Mouse (Mus musculus): Measurements from ENCODE around the gene Slc27a5. TPM values are rescaled to one million over a fixed set of nuclear protein-coding genes. Genes with fewer than 3 reads are reported as not detected.

The Slc27a5 gene
- total and polyA plus RNA-seq, 3 experiments: 0.04 TPM; not detected in 2

- H3K4me1 ChIP-seq (ENCODE audit: control insufficient read depth in 1 of 2, insufficient read depth in 2 of 2): peaks cover 0 to 16% of the 10 kb centered on the region in 2 experiments; a peak in 2 of 4 replicates
- no peaks in the 10 kb centered on the region for H3K79me2 ChIP-seq (replicated peaks; ENCODE audit: control insufficient read depth, extremely low read depth, insufficient read depth, poor library complexity, severe bottlenecking)
- H3K4me2 ChIP-seq (ENCODE audit: insufficient read depth, low read depth, poor library complexity, severe bottlenecking): no peak overlapping the region
- H3K36me3 ChIP-seq (replicated peaks in 1 of 2; ENCODE audit: control insufficient read depth in 1 of 2, insufficient read depth in 1 of 2, low read length in 1 of 2): peaks cover 0 to 21% of the 10 kb centered on the region in 2 experiments
- no peak overlapping the region for H3K27ac ChIP-seq (ENCODE audit: insufficient read depth, low read depth)
- dilution Hi-C loops (cut with MboI; ENCODE audit: extremely low pct_ligation_motif_present, extremely low pct_unique_long_range_greater_than_20kb, low sequenced_read_pairs) (no loop called here), in situ Hi-C loops (cut with MboI; ENCODE audit: low pct_ligation_motif_present, low pct_unique_long_range_greater_than_20kb, low sequenced_read_pairs) (loop anchor here (5.0 to 10.0 kb wide), 2 partner anchors 37 to 119 kb away; partner anchors contain the start of genes Rnf225 and Rps5)
- H3K4me3 ChIP-seq (replicated peaks in 1 of 3; ENCODE audit: low read depth in 2 of 3, low read length in 2 of 3, poor library complexity in 1 of 3): no peak overlapping the region
- H3K9me3 ChIP-seq (replicated peaks; ENCODE audit: low read length): peaks cover 10% of the 10 kb centered on the region
- no peak for DNase-seq (ENCODE audit: extremely low read depth)
- peaks cover 6% of the 10 kb centered on the region for H3K27me3 ChIP-seq (replicated peaks)
- no peak overlapping the region for H3K9ac ChIP-seq (ENCODE audit: insufficient read depth, low read depth)
- no peak for TF ChIP-seq RAD21 (IDR thresholded peaks at IDR 0.05; ENCODE audit: low read depth, low read length)
- no peak for TF ChIP-seq NELFE (IDR thresholded peaks at IDR 0.05; ENCODE audit: low read depth, low read length)
- no peak for TF ChIP-seq PAX5 (IDR thresholded peaks at IDR 0.05; ENCODE audit: low read length)
- TF ChIP-seq USF1 (IDR thresholded peaks at IDR 0.05; ENCODE audit: low read depth, low read length): no peak
- no peak for TF ChIP-seq JUN (IDR thresholded peaks at IDR 0.05; ENCODE audit: insufficient read depth, low read depth, low read length)
- no peak for TF ChIP-seq POLR2A (IDR thresholded peaks at IDR 0.05; ENCODE audit: low read depth, low read length)
- TF ChIP-seq BHLHE40 (IDR thresholded peaks at IDR 0.05; ENCODE audit: low read depth, low read length): no peak
- no peak for TF ChIP-seq IRF4 (IDR thresholded peaks at IDR 0.05; ENCODE audit: low read depth, low read length)
- TF ChIP-seq MAFK (IDR thresholded peaks at IDR 0.05; ENCODE audit: insufficient replicate concordance, low read length): no peak
- no peak for TF ChIP-seq ETS1 (conservative IDR thresholded peaks at IDR 0.05; ENCODE audit: low read depth, low read length)
- no peak for TF ChIP-seq KAT2A (IDR thresholded peaks at IDR 0.05; ENCODE audit: insufficient replicate concordance, low read length)
- no peak for TF ChIP-seq CTCF (conservative IDR thresholded peaks at IDR 0.05 in 1 of 2, IDR thresholded peaks at IDR 0.05 in 1 of 2; ENCODE audit: low read depth in 2 of 2, low read length in 2 of 2)
- no peak for TF ChIP-seq SMC3 (IDR thresholded peaks at IDR 0.05; ENCODE audit: low read depth, low read length)
- no peak for TF ChIP-seq ELF1 (IDR thresholded peaks at IDR 0.05; ENCODE audit: low read depth, low read length)
- TF ChIP-seq MAZ (IDR thresholded peaks at IDR 0.05; ENCODE audit: low read depth, low read length): no peak
- TF ChIP-seq GABPA (IDR thresholded peaks at IDR 0.05; ENCODE audit: insufficient replicate concordance, low read depth, low read length): no peak
- TF ChIP-seq POLR2AphosphoS2 (IDR thresholded peaks at IDR 0.05; ENCODE audit: low read depth, low read length): no peak
- no peak for TF ChIP-seq MEF2A (IDR thresholded peaks at IDR 0.05; ENCODE audit: borderline replicate concordance, low read depth, low read length)
- TF ChIP-seq MYC (IDR thresholded peaks at IDR 0.05; ENCODE audit: low read depth, low read length): no peak
Measured at GRCm38 (mm10) chr7:13044254-13044625, 46.2 kb upstream of the Slc27a5 start.

GRCm38 (mm10) chr7:13043445-13044253, 45.7 kb upstream of the Slc27a5 start:
- no peak overlapping the region for H3K4me3 ChIP-seq (replicated peaks in 1 of 3; ENCODE audit: low read depth in 2 of 3, low read length in 2 of 3, poor library complexity in 1 of 3)
- no peak for TF ChIP-seq TBP (conservative IDR thresholded peaks at IDR 0.05; ENCODE audit: low read depth, low read length)
- no peak for TF ChIP-seq SIN3A (IDR thresholded peaks at IDR 0.05; ENCODE audit: low read length)
- TF ChIP-seq ZMIZ1 (IDR thresholded peaks at IDR 0.05; ENCODE audit: low read depth, low read length): no peak
- TF ChIP-seq NELFE (IDR thresholded peaks at IDR 0.05; ENCODE audit: low read depth, low read length): no peak
- no peak for TF ChIP-seq USF1 (IDR thresholded peaks at IDR 0.05; ENCODE audit: low read depth, low read length)
- TF ChIP-seq PAX5 (IDR thresholded peaks at IDR 0.05; ENCODE audit: low read length): no peak
- H3K27ac ChIP-seq (ENCODE audit: insufficient read depth, low read depth): no peak overlapping the region
- H3K9ac ChIP-seq (ENCODE audit: insufficient read depth, low read depth): no peak overlapping the region
- no peak overlapping the region for H3K4me2 ChIP-seq (ENCODE audit: insufficient read depth, low read depth, poor library complexity, severe bottlenecking)
- dilution Hi-C loops (cut with MboI; ENCODE audit: extremely low pct_ligation_motif_present, extremely low pct_unique_long_range_greater_than_20kb, low sequenced_read_pairs) (no loop called here), in situ Hi-C loops (cut with MboI; ENCODE audit: low pct_ligation_motif_present, low pct_unique_long_range_greater_than_20kb, low sequenced_read_pairs) (loop anchor here (5.0 to 10.0 kb wide), 2 partner anchors 36 to 119 kb away; partner anchors contain the start of genes Rnf225 and Rps5)
- peaks cover 10% of the 10 kb centered on the region for H3K9me3 ChIP-seq (replicated peaks; ENCODE audit: low read length)
- H3K27me3 ChIP-seq (replicated peaks): peaks cover 3% of the 10 kb centered on the region
- peaks cover 0 to 21% of the 10 kb centered on the region in 2 experiments; a peak in 2 of 4 replicates for H3K4me1 ChIP-seq (ENCODE audit: control insufficient read depth in 1 of 2, insufficient read depth in 2 of 2)
- peaks cover 0 to 21% of the 10 kb centered on the region in 2 experiments for H3K36me3 ChIP-seq (replicated peaks in 1 of 2; ENCODE audit: control insufficient read depth in 1 of 2, insufficient read depth in 1 of 2, low read length in 1 of 2)
- no peak for DNase-seq (ENCODE audit: extremely low read depth)
- H3K79me2 ChIP-seq (replicated peaks; ENCODE audit: control insufficient read depth, extremely low read depth, insufficient read depth, poor library complexity, severe bottlenecking): no peaks in the 10 kb centered on the region
